Mouse (Mus musculus) layer of hippocampus, adult 9-11 months (tissue): Measurements from ENCODE around the gene Olfr463.
"Not testable (repeated sequence)": the region's sequence is repeated elsewhere in the genome, so short reads cannot be mapped to it uniquely, and the experiment has no call there.

Experiments used
- DNase-seq: peaks from one replicate; pipeline ENCODE4 v3.0.0; 2022

Gene Olfr463

GRCm38 (mm10) chr11:87897287-87897686, at the start of gene Olfr463:
Gene Olfr463, minus strand, starts transcription at chr11:87897387.
- DNase-seq = no peak

- DNase-seq = no peak
Measured at GRCm38 (mm10) chr11:87935467-87935866, 38.3 kb upstream of the Olfr463 start.

GRCm38 (mm10) chr11:87933731-87934130, 36.5 kb upstream of the Olfr463 start:
- DNase-seq = no peak

GRCm38 (mm10) chr11:87930348-87930747, 33.2 kb upstream of the Olfr463 start:
- no peak for DNase-seq

GRCm38 (mm10) chr11:87920966-87921365, 23.8 kb upstream of the Olfr463 start, which contains the start of gene Olfr464:
Gene Olfr464, minus strand, starts transcription at chr11:87920967.
- DNase-seq = no peak

GRCm38 (mm10) chr11:87920301-87920700, 23.1 kb upstream of the Olfr463 start:
- no peak for DNase-seq

- no peak for DNase-seq
Measured at GRCm38 (mm10) chr11:87916005-87916404, 18.8 kb upstream of the Olfr463 start.

GRCm38 (mm10) chr11:87904331-87904730, 7.1 kb upstream of the Olfr463 start:
- DNase-seq = no peak

GRCm38 (mm10) chr11:87892168-87892567, 5.0 kb downstream of the Olfr463 start, which contains the start of gene Olfr462:
Gene Olfr462, minus strand, starts transcription at chr11:87892268.
- no peak for DNase-seq

GRCm38 (mm10) chr11:87884856-87885255, 12.3 kb downstream of the Olfr463 start:
- DNase-seq = no peak

- no peak for DNase-seq
Measured at GRCm38 (mm10) chr11:87883493-87883892, 13.7 kb downstream of the Olfr463 start.

GRCm38 (mm10) chr11:87881714-87882113, 15.5 kb downstream of the Olfr463 start:
- no peak for DNase-seq

- DNase-seq = no peak
Measured at GRCm38 (mm10) chr11:87879826-87880225, 17.4 kb downstream of the Olfr463 start.

- DNase-seq = no peak
Measured at GRCm38 (mm10) chr11:87875436-87875835, 21.8 kb downstream of the Olfr463 start, which contains the start of gene Epx. Gene Epx, minus strand, starts transcription at chr11:87875536.

- DNase-seq = no peak
Measured at GRCm38 (mm10) chr11:87871766-87872165, 25.4 kb downstream of the Olfr463 start.

GRCm38 (mm10) chr11:87870096-87870495, 27.1 kb downstream of the Olfr463 start:
- no peak for DNase-seq

GRCm38 (mm10) chr11:87866891-87867290, 30.3 kb downstream of the Olfr463 start:
- DNase-seq = not testable (repeated sequence)

GRCm38 (mm10) chr11:87862805-87863204, 34.4 kb downstream of the Olfr463 start:
- DNase-seq = no peak

GRCm38 (mm10) chr11:87860426-87860825, 36.8 kb downstream of the Olfr463 start:
- no peak for DNase-seq

GRCm38 (mm10) chr11:87859273-87859672, 37.9 kb downstream of the Olfr463 start:
- DNase-seq = no peak

- no peak for DNase-seq
Measured at GRCm38 (mm10) chr11:87854550-87854949, 42.6 kb downstream of the Olfr463 start.

GRCm38 (mm10) chr11:87853597-87853954, 43.6 kb downstream of the Olfr463 start:
- DNase-seq = peak; percentile 25

- peak; percentile 91 for DNase-seq
Measured at GRCm38 (mm10) chr11:87852690-87853596, 44.2 kb downstream of the Olfr463 start, which contains the start of gene Mks1. Gene Mks1, plus strand, starts transcription at chr11:87853215.

- no peak for DNase-seq
Measured at GRCm38 (mm10) chr11:87847884-87848283, 49.3 kb downstream of the Olfr463 start.
